Mouse (Mus musculus): ENCODE results near the gene Tra2a. TPM values are rescaled to one million over a fixed set of nuclear protein-coding genes. Genes with fewer than 3 reads are reported as not detected.

The Tra2a gene
- total RNA-seq, 2 experiments from 2014 or later, result 79.8 to 85.1 TPM

GRCm38 (mm10) chr6:49241562-49241961, 22.3 kb downstream of the Tra2a start:
- DNase-seq (ENCODE audit: low spot score in 2 of 2), result no peak

GRCm38 (mm10) chr6:49236331-49236730, 27.5 kb downstream of the Tra2a start:
- peak; percentile 100 for DNase-seq (ENCODE audit: low spot score in 2 of 2)

DNA sequence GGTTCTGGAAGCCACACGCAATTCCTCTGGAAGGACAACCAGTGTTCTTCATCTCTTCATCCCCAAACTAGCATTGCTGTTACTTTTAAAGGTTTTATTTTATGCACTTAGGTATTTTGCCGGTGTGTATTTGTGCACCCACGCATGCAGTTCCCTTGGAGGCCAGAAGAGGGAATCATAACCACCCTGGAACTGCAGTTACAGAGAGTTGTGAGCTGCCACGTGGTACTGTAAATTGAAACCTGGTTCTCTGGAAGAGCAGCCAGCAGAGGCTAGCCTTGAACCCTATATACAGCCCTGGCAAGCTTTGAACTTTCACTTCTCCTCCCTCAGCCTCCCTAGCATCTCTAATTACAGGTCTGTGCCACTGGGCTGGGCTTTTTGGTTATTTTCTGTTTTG, 30.5 kb downstream of the Tra2a start:
- DNase-seq (ENCODE audit: low spot score in 2 of 2), result no peak

DNA sequence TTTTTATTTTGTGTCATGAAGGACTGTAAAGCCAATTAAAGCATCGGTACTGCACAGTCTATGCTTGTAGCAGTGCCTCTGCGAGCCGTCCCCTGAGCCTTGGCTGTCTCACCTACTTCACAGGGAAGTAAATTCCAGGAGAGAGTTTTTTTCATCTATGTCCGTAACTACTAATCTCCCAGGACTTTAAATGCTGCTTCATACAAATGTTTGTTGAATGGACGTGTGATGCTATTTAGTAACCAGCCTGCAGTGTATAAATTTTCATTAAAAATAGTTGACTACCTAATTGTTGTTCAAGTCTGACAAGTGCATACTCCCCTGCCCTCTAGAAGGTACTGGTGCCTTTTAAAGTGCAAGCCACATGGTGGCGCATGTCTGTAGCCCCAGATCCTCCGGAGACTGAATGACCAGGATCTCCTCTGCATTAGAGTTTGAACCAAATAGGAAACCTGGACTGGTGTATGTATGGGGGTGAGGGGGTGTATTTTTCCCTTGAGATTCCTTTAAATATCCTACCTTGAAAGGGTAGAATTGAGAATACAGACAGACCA, 35.6 kb downstream of the Tra2a start:
- peak in 1 of 2 experiments; percentile 18 for DNase-seq (ENCODE audit: low spot score in 2 of 2)

GRCm38 (mm10) chr6:49227184-49227735, 36.6 kb downstream of the Tra2a start:
- DNase-seq (ENCODE audit: low spot score in 2 of 2), result no peak

GRCm38 (mm10) chr6:49225728-49226123, 38.1 kb downstream of the Tra2a start:
- DNase-seq (ENCODE audit: low spot score in 2 of 2), result no peak

GRCm38 (mm10) chr6:49224923-49225727, 38.7 kb downstream of the Tra2a start:
- no peak for DNase-seq (ENCODE audit: low spot score in 2 of 2)

DNA sequence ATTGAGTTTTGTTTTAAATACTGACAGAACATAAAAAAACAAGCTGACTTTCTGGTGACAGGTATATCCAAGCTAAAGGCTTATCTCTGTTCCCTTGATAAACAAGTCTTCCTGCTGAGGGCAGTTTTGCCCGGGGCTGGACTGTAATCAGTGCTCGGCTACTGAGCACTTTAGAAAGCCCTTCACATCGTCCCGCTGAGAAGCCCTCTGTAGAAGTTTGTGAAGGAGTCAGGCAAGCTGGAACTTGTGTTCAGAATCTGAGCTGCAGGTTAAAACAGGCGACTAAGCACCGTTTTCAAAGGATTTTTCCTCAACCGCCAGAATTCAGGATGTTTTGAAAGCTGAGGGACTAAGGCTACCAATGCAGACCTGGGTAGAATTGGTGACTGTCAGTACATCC, 41.9 kb downstream of the Tra2a start:
- no peak for DNase-seq (ENCODE audit: low spot score in 2 of 2)

- DNase-seq (ENCODE audit: low spot score in 2 of 2), result no peak
These were observed 43.8 kb downstream of the Tra2a start for GRCm38 (mm10) chr6:49219920-49220604.

- DNase-seq (ENCODE audit: low spot score in 2 of 2), result no peak
These were observed 44.8 kb downstream of the Tra2a start for GRCm38 (mm10) chr6:49219001-49219560.

DNA sequence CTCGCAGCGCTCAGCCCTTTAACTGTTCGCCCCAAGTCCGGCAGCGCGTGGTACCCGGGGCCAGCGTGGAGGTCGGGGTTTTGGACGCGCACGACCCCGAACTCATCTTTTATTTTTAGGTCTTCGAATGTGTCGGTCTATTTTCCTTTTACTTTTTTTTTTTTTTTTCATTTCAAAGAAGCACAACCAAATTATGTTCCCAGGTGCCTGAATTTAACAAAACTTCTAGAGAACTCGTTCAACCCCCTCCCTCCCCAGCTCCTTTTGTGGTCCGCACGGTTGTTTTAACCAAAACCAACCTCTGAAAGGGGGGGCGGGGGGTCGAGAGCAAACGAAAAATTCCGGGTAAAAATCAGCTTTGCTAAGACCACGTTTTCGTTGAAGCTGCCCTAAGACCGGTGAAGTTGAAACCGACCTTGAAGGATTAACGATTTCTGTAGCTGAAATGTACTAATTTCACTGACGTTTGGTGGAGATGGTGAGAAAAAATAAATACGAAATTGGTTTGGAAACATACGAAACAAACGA, 45.5 kb downstream of the Tra2a start:
- no peak for DNase-seq (ENCODE audit: low spot score in 2 of 2)

- peak in 1 of 2 experiments; percentile 6 for DNase-seq (ENCODE audit: low spot score in 2 of 2)
These were observed 46.1 kb downstream of the Tra2a start for GRCm38 (mm10) chr6:49217581-49218274.

GRCm38 (mm10) chr6:49216811-49217542, 46.9 kb downstream of the Tra2a start:
- DNase-seq (ENCODE audit: low spot score in 2 of 2), result no peak

GRCm38 (mm10) chr6:49215748-49216585, 47.9 kb downstream of the Tra2a start:
- no peak for DNase-seq (ENCODE audit: low spot score in 2 of 2)

DNA sequence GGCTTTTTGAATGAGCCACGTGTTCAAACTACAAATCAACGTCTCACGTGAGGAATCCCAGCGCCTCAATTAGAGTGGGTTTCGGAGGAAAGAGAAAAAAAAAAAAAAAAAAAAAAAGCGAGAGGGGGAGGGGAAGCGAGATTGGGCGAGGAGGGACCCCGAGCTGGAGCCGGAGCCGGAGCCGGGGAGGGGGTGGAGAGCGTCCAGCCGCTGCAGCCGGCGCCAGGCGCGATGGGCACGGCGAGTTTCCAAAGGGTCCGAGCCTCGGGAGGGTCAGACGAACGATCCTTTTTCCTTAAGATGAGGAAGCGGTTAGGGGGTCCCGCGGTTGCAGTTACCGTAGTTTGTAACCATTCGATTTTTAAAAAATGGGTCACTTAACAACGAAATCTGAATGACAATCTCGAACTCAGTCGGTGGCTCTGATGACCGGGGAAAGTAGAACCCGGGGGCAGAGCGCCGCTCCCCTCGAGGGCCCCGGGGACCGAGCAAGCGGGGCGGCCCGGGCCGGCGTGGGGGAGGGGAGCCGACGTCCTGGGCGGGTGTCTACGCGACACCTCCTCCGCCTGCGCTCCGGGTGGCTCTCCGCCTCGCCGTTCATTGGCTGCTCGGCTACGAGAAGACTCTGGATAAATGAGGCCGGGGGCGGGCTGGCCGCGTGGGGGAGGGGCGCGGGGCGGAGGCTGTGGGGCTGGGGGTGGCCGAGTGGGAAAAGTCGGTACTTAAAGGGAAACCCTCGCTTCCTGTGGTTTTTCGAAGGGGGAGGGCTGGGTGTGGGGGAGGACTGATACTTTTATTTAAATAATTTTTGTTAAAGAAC, 48.7 kb downstream of the Tra2a start, which contains the start of gene Igf2bp3:
Igf2bp3 (minus strand) TSS at position 30 of the 820 bp plus-strand sequence.
- no peak for DNase-seq (ENCODE audit: low spot score in 2 of 2)

DNA sequence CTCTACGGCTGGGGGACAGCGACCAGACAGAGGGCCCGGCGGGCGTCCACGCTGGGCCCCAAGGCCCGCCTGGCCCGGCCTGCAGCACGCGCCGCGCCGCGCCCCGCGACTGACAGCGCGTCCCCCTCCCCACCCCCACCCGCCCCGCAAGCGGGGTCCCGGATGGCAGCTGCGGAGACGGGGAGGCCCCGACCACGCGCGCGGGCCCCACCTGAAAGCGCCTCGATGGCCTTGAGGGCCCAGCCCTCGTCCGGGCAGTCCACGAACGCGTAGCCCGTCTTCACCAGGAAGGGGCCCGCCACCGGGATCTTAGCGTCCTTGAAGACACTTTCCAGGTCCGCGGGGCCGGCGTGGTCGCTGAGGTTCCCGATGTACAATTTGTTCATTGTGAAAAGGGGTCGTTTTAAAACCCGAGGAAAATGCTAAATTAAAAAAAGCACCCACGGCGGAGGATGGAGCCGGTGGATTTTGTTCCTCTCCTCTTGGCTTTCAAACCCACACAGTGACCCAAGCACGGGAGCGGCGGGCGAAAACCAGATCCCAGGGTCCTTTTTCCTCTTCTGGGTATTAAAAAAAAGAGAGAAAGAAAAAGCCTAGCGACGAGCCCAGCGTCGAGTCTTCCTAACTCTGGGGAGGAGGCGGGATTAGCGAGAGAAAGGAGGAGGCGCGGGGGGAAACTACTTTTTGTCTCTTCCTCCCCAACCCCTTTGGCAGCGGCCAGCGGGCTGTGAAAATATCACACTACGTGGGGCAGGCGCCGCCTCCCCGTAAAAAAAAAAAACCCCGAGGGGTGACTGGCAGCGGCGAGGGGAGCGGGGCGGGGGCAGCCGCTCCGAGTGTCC, 49.5 kb downstream of the Tra2a start:
- no peak for DNase-seq (ENCODE audit: low spot score in 2 of 2)

GRCm38 (mm10) chr6:49213581-49214085, 50.2 kb downstream of the Tra2a start:
- no peak for DNase-seq (ENCODE audit: low spot score in 2 of 2)

Measured in layer of hippocampus, adult 18-20 months (tissue).